Mouse (Mus musculus) cerebellum, postnatal 36 days (tissue): ENCODE results near the gene Cacna1a.

ENCODE experiments used
- DNase-seq, 2 experiments: peaks; one replicate each; pipeline ENCODE4 v3.0.0; 2021 to 2022; ENCODE audit warnings: mixed read lengths in 2 of 2

Cacna1a gene

GRCm38 (mm10) chr8:84388275-84388674, at the start of gene Cacna1a:
TSS of gene Cacna1a (plus strand) at chr8:84388440.
- no peak for DNase-seq

GRCm38 (mm10) chr8:84338493-84338892, 49.7 kb upstream of the Cacna1a start:
- DNase-seq, result peak; percentile 72 to 73

DNA sequence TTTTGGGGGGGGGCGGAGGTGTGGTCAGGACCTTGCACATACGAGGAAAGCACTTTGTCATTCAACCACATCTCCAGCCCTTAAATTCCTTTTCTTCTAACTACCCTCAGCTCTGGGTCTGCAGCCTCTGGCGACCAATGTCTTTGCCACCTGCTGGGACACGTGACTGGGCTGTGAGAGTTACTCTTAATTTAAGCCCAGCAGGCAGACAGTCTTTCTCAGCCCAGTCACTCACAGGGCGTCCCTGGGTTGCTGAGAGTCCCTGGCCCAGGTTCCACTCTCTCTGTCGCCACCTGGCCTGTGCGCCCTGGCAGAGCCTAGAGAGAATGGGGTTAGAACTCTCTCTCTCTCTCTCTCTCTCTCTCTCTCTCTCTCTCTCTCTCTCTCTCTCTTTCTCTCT, 48.9 kb upstream of the Cacna1a start:
- peak; percentile 79 to 81 for DNase-seq

DNA sequence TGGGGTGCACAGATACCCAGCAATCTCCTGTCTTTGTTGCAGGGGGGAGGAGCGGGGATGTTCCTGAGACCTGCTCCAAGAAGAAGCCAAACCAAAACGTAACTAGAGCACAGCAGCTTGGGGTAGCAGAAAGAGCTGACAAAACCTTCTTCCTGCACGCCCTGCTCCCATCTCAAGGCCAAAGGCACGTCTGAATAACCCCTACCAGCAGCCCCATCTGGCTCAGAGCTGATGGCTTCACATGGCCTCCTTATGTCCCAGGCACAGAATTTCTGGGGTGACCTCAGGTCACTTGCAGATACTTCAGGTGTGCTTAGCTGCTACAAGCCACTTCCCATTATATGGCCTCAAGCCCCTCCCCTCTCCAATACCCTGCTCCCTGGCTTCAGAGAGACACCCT, 48.4 kb upstream of the Cacna1a start:
- peak; percentile 56 to 59 for DNase-seq

GRCm38 (mm10) chr8:84340671-84341070, 47.6 kb upstream of the Cacna1a start:
- peak; percentile 43 to 53 for DNase-seq

- DNase-seq, result no peak
Observed at GRCm38 (mm10) chr8:84345493-84345892, 42.7 kb upstream of the Cacna1a start.

- DNase-seq, result no peak
Observed at GRCm38 (mm10) chr8:84346421-84346820, 41.8 kb upstream of the Cacna1a start.

- DNase-seq, result no peak
Observed at GRCm38 (mm10) chr8:84349526-84349925, 38.7 kb upstream of the Cacna1a start.

- DNase-seq, result peak in 1 of 2 experiments; percentile 3
Observed at GRCm38 (mm10) chr8:84350960-84351359, 37.3 kb upstream of the Cacna1a start.

DNA sequence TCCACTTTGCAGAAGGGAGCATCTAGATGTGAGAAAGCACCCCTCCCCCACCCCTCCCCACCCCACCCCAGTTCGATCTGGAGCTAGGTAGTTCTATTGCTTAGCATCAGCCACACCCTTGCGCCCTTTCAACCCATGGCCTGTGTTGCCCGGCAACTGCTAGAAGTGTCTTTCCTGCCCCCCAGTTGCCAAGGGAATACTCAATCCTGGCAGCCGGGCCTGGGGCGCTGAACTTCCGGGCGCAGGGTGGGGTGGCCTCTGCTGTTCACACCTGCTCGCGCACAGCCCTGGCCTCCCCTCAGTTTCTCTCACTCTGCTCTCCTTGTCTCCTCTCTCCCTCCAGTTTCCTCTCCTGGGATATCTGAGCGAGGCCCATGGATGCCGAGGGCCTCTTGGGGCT, 31.8 kb upstream of the Cacna1a start:
- no peak for DNase-seq

- DNase-seq, result peak; percentile 86 to 93
Observed at GRCm38 (mm10) chr8:84357631-84358371, 30.4 kb upstream of the Cacna1a start.

GRCm38 (mm10) chr8:84363428-84364134, 24.7 kb upstream of the Cacna1a start:
- peak; percentile 91 to 93 for DNase-seq

DNA sequence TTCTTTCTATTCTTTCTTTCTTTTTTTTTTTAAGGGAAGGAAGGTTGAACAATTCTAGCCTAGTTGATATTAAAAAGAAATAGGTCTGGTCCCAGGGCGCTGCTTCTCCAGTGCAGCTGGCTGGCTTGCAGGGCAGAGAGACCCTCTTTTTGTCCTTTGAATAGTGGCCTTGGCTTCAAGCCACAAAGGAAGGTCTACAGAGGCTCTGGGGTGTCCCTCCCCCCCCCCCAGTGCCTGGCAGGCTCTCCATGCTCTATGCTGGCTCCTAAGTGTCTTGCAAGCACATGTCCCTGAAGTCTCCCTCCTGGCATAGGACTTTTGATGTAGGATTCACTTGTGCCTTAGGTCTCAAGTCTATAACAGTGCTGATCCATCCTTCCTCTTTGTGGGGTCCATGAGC, 23.0 kb upstream of the Cacna1a start:
- no peak for DNase-seq

- DNase-seq, result no peak
Observed at GRCm38 (mm10) chr8:84370972-84371371, 17.3 kb upstream of the Cacna1a start.

DNA sequence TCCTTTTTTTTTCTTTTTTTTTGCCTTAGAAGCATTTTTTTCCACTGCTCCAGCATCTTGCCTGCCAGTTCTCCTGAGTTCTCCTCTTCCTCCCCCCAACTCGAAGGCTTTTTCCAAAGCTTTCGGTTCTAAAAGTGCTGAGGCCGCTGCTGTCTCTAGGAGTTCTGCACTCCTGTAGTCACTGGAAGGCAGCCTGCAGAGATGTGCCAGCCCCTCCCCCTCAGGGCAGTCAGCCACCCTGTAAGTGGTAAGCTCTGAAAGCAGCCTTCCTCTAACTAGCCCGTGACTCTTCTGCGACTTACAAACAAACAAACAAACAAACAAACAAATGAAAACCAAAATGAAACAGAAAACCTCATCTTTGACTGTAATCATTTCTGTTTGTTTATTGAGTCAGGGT, 13.2 kb upstream of the Cacna1a start:
- DNase-seq, result no peak

- DNase-seq, result no peak
Observed at GRCm38 (mm10) chr8:84375803-84376202, 12.4 kb upstream of the Cacna1a start.

GRCm38 (mm10) chr8:84376564-84376963, 11.7 kb upstream of the Cacna1a start:
- no peak for DNase-seq

DNA sequence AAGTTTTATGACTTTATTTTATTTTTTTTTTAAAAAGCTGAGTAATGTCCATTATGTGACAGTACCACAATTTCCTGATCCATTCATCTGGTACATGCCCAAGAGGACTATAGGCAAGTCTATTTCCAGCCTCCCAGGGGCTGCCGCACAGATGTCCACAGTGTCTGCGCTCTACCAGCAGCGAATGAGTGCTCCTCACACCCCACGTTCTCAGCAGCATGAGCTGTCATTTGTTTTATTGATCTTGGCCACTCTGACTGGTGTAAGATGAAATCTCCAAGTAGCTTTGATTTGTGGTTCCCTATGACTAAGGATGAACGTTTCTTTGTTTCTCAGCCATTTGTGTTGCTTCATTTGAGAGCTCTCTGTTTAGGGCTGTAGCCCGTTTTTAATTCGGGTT, 6.6 kb upstream of the Cacna1a start:
- DNase-seq, result no peak

DNA sequence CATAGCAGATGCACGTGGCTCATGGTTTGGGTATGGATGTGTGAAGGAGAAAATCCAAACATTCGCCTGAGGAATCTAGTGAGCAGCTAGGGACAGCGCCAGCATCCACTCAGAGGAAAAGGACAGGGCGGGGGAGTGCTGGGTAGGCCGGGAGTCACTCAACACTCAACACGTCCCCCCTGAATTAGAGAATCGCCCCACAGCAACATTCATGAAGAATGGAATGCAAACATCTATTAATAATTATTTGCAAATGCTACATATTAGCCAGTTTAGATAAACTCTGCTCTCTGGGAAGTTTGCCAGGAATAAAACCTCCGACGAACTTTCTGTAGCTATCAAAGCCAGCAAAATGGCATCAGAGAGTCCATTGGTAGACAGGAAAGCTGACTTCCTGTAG, 533 bp downstream of the Cacna1a start:
- DNase-seq, result no peak

GRCm38 (mm10) chr8:84389173-84389572, 933 bp downstream of the Cacna1a start:
- no peak for DNase-seq

DNA sequence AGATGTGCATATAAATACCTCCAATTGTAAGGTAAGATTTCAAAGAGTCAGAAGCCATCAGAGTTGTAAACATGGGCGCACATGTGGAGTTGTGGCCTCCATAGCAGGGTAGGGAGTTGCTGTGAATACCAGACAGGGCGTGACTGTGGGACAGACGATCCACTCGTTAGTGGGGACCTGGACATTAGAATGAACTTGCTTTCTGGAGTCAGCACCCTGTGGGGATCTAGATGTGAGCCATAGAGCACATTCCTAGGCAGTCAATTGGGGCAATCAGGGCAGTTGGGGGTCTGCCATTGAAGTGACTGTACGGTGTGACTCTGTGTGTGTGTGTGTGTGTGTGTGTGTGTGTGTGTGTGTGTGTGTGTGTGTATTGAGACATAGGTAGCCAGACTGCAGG, 3.4 kb downstream of the Cacna1a start:
- no peak for DNase-seq

- DNase-seq, result peak; percentile 45 to 47
Observed at GRCm38 (mm10) chr8:84395751-84396457, 7.7 kb downstream of the Cacna1a start.
